Mouse (Mus musculus) T-helper 2 cell (primary cell): ENCODE measurements at regions not wholly inside any gene's neighbourhood (a gene's known extent, or its start where the extent isn't known, plus 50 kb on each side); places are given as distances from the start of the nearest gene placed in this dataset.

Experiments used
- in situ Hi-C: fragments of 300-600 bp; cut with MboI, MseI; formaldehyde crosslinking; loops from one replicate; pipeline ENCODE4 v1.15.1; 2025; ENCODE audit warnings: high pct_unique_total_duplicates

GRCm38 (mm10) chr16:65916831-65917230 lies 101.8 kb downstream of the Vgll3 start:
- in situ Hi-C loops: no loop called here

DNA sequence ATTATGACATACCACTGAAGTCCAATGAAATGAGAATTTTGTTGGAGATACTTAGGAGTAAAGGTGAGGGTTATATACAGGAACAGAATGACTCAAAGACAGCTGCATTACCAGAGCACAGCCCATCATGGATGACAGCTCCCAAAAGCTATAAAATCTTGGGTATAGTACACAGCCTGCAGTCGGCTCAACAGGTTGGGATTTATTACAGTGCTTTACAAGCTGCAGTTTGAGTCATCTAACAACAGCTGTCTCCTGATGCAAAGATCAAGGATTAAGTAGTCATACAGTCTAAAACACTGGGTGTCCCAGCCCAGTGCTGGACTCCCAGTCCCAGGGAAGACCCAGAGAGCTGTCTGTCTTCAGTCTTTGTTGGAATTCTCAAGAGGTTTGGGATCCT lies 110.9 kb downstream of the Vgll3 start:
- in situ Hi-C loops: no loop called here

DNA sequence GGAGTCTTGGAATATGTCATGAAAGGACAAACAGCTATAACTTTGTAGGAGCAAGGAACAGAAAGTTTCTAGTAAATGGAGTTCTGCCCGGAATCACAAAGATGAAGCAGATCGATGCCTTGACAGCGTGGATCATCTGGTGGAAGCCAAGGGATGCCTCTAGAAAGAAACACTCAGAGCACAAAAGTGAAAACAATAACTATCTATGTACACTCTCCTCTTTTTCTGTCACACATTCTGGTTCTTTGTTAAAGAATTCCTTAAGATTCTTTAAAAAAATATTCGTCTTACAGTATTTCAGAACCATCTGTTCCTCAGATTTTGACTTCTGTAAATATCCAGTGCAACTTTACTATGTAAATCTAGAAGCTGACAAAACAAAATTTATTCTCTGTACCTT lies 148.8 kb downstream of the Vgll3 start:
- in situ Hi-C loops: no loop called here

DNA sequence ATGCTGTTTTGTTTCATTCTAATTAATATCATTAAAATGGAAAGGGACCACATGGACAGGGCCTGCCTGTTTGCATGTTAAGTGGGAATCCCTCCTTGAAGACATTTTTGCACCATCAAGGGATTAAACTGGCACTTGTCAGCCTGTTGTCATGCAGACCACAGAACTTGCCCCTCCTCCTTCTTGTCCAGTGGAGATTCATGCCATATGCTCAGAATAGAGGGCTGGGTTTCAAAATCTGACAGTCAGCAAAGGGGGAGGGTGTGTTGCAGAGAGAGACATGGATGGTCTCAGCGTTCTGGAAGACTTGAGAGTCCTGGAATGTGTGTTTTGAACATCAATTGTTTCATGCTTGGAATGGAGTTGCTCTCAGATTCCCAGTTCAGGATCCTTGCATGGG lies 149.2 kb downstream of the Vgll3 start:
- in situ Hi-C loops: no loop called here

GRCm38 (mm10) chr16:65977075-65977474 lies 162.0 kb downstream of the Vgll3 start:
- in situ Hi-C loops: no loop called here

DNA sequence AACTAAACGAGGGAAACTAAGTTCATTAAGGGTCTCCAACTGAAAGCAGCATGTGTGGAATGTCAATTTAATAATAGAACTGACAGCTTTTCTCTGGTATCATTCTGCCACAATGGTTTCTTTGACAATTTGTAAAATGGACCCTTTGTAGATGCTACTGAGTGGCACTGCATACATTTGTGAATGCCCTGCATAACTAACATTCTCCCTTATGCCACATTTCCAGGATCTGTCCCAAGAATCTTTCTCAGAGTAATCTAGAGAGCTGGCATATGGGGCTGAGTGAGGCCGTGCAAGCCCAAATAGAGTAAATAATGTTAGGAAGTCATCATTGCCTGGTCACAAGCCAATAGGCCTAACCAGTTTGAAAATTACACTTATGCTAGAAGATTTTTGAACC lies 172.1 kb downstream of the Vgll3 start:
- in situ Hi-C loops: no loop called here

DNA sequence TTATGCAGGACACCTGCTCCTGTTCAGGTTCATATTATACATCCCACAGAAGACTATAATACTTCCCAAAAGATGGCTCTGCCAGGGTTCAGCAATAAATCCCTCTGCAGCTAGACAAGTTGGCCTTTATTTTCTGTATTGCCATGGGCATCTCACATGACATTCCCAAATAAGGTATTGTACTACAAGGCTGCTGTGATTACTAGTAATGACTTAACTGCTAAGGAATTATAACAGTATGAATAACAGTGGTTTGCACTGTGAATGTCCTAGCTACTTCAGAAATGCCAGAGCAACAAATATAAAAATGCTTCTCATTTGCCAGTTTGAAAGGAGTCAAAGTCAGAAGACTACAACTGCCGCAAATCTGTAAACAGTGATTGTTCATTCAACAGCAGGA lies 184.3 kb downstream of the Vgll3 start:
- in situ Hi-C loops: no loop called here

- in situ Hi-C loops: loop anchor here (10.0 kb wide), 1 partner anchor 366 kb away; no protein-coding TSS in a partner anchor
These were observed 185.7 kb downstream of the Vgll3 start for GRCm38 (mm10) chr16:66000728-66001273.

- in situ Hi-C loops: loop anchor here (10.0 kb wide), 1 partner anchor 370 kb away; no protein-coding TSS in a partner anchor
These were observed 189.6 kb downstream of the Vgll3 start for GRCm38 (mm10) chr16:66004689-66005088.

DNA sequence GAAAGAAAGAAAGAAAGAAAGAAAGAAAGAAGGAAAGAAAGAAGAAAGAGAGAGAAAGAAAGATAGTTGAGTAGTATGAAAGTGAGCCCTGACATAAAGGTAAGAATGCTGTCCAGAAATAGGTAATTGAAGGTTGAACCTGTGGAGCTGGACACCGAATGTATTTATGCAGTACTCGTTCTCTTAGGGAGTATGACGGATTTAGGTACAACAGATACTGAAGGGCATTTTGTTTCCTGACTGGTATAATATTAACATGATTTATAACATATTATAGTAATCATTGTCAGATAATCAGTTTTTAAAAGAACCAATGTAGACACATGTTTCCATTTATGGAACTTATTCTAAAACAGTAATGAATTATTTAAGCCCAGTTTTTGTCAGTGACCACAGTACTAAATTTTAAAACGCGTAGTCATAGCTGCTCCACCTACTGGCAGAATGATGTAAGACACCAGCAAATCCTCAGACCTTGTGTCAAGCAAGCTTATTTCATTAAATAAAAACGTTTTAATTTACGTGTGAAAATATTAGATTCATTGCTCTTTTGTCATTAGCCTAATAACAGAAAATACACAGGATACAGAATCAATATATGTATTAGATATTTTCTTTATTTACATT lies 191.0 kb downstream of the Vgll3 start:
- in situ Hi-C loops: loop anchor here (10.0 kb wide), 1 partner anchor 371 kb away; no protein-coding TSS in a partner anchor

DNA sequence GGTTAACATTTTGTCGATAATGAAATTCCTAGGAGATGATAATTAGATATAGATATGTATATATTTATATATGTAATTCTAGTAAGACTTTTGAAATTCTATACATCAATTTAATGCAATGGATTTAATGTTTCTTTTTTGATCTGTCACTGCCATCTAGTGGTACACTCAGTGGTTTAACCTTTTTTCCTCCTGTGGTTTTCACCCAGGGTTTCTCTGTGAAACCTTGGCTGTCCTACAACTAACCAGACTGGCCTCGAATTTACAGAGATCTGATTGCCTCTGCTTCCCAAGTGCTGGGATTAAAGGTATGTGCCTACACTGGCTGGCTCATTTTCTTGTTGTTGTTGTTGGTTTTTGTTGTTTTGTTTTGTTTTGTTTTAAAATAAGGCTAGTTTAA lies 198.6 kb downstream of the Vgll3 start:
- in situ Hi-C loops: no loop called here

DNA sequence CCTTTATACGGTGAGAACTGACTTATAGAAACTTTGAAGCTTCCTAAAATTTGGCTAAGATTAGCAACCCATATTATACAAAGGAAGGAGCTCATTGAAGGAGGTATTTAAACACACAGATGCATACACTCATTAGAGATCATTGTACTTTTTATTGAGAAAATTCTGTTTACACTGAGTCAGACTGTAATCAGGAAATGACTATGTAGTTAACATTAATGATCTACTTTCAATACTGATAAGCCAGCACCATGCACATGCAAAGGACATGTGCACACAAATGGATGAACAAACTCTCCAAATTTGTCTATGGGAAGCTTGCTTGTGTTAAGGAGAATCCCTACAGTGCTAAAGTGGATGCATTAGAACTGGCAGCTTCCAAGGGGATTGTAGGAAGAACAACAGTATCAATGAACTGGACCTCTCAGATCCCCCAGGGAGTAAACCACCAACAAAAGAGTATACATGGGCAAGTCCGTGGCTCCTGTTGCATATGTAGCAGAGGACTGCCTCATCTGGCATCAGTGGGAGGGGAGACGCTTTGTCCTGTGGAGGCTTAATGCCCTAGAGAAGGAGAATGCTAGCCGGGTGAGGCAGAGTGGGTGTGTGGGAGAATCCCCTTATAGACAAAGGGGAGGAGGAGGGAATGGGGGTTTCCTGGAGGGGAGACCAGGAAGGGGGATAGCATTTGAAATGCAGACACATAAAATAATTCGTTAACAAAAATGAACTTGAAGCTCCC lies 200.0 kb downstream of the Vgll3 start:
- in situ Hi-C loops: no loop called here

DNA sequence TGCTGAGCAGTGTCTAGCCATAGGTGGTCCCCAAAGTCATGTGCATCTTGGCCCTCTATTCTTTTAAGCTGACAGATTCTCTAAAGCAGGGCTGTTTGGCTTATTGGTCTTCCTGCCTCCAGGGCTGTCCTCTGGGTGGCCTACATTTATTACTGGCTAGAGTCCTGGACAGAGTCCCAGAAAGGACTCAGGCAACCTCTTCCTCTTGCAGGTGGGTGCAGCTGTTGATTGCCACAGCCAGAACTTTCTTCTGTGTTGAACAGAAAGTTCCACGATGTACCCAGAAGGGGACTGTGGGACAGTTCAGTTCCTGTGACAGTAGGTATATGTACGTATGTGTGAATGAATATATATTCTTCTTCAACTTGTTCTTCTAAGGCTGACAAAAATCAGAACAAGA lies 202.0 kb downstream of the Vgll3 start:
- in situ Hi-C loops: no loop called here

DNA sequence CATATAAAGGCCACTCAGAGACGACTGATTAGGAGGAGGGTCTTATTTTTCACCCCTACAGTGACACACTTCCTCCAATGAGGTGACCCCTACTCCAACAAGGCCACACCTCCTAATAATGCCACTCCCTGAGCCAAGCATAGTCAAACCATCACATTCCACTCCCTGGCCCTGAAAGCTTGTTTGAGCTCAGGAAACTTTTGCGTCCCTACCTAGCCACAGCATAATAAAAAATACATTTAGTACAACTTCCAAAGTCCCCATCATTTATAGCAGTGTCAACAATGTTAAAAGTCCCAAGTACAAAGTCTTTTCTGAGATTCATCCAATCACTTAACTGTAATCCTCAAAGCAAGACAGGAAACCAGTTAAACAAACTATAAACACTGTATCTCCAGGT lies 208.3 kb downstream of the Vgll3 start:
- in situ Hi-C loops: no loop called here
